In the genomic region with DNA sequence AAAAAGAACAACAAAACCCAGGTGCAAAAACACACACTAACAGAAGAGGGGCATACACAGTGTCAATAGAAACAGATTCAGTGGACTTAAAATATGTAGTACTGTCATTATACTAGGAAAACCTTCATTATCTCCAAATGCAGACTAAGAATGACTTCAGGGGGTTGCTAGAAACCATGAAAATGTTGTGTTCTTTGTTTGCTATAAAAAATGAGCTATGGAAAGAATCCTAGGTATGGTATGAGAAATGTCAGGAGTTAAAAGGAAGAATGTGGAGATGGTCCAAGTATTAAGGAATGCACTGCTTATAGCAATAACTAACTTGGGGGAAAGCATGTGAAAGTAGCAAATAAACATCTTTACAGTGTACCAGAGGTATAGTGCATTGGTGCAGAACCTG, we compare ENCODE assay signal across 16 mouse cellular contexts.
"Had no signal": no experiment of that assay in that cellular context is flagged by ENCODE, and none has a peak within 500 bp of the region (broad histone marks: within the 10 kb centered on the region; RNA-seq: fewer than 3 reads in every experiment).

No protein-coding gene starts in this region.

- H3K9ac ChIP-seq: neural tube, embryonic 12.5 days; neural tube, embryonic 13.5 days; neural tube, embryonic 15.5 days; stomach, embryonic 15.5 days had no signal

- H3K36me3 ChIP-seq: neural tube, embryonic 12.5 days; neural tube, embryonic 13.5 days; neural tube, embryonic 15.5 days; stomach, embryonic 15.5 days had no signal

- H3K4me2 ChIP-seq: neural tube, embryonic 12.5 days; neural tube, embryonic 13.5 days; neural tube, embryonic 15.5 days; stomach, embryonic 15.5 days had no signal

- H3K9me3 ChIP-seq: neural tube, embryonic 12.5 days; neural tube, embryonic 13.5 days; neural tube, embryonic 15.5 days; stomach, embryonic 15.5 days had no signal

- H3K27ac ChIP-seq: neural tube, embryonic 12.5 days; neural tube, embryonic 13.5 days; neural tube, embryonic 15.5 days; stomach, embryonic 15.5 days; stomach, postnatal 0 days had no signal

- H3K4me1 ChIP-seq: neural tube, embryonic 12.5 days; neural tube, embryonic 15.5 days; stomach, embryonic 15.5 days had no signal

- DNase-seq: retina, postnatal 1 day; right cerebral cortex, adult 18-20 months; right cerebral cortex, postnatal 25 days; right cerebral cortex, postnatal 4 days; spleen, adult 18-20 months; thymus, adult 18-20 months; thymus, adult 2 months; thymus, postnatal 14 days; thymus, postnatal 25 days; thymus, postnatal 36 days; thymus, postnatal 4 days had no signal

- H3K27me3 ChIP-seq: neural tube, embryonic 12.5 days; neural tube, embryonic 13.5 days; neural tube, embryonic 15.5 days; stomach, embryonic 15.5 days had no signal

- H3K4me3 ChIP-seq: neural tube, embryonic 12.5 days; neural tube, embryonic 13.5 days; neural tube, embryonic 15.5 days; stomach, embryonic 15.5 days had no signal
